Mouse (Mus musculus): ENCODE results near the gene Rbfox1. TPM values are rescaled to one million over a fixed set of nuclear protein-coding genes. Genes with fewer than 3 reads are reported as not detected.

Rbfox1 gene
- total RNA-seq, 2 experiments from 2014 or later: 323 to 338 TPM

GRCm38 (mm10) chr16:7036988-7037387, 1151.8 kb downstream of the Rbfox1 start:
- DNase-seq (ENCODE audit: low spot score in 2 of 2): no peak
- intact Hi-C loops (cut with DNase I): no loop called here

GRCm38 (mm10) chr16:7038639-7039260, 1153.6 kb downstream of the Rbfox1 start:
- DNase-seq (ENCODE audit: low spot score in 2 of 2): no peak
- intact Hi-C loops (cut with DNase I): no loop called here

GRCm38 (mm10) chr16:7039404-7040367, 1154.5 kb downstream of the Rbfox1 start:
- no peak for DNase-seq (ENCODE audit: low spot score in 2 of 2)
- intact Hi-C loops (cut with DNase I): no loop called here

- DNase-seq (ENCODE audit: low spot score in 2 of 2): no peak
- intact Hi-C loops (cut with DNase I): no loop called here
Observed at GRCm38 (mm10) chr16:7040691-7041090, 1155.5 kb downstream of the Rbfox1 start.

- no peak for DNase-seq (ENCODE audit: low spot score in 2 of 2)
- intact Hi-C loops (cut with DNase I): no loop called here
Observed at GRCm38 (mm10) chr16:7047421-7047820, 1162.3 kb downstream of the Rbfox1 start.

GRCm38 (mm10) chr16:7049162-7049971, 1164.2 kb downstream of the Rbfox1 start:
- no peak for DNase-seq (ENCODE audit: low spot score in 2 of 2)
- intact Hi-C loops (cut with DNase I): no loop called here

GRCm38 (mm10) chr16:7050945-7051344, 1165.8 kb downstream of the Rbfox1 start:
- no peak for DNase-seq (ENCODE audit: low spot score in 2 of 2)
- intact Hi-C loops (cut with DNase I): loop anchor here (10.0 kb wide), 1 partner anchor 224 kb away; no protein-coding TSS in a partner anchor

GRCm38 (mm10) chr16:7051991-7052390, 1166.8 kb downstream of the Rbfox1 start:
- intact Hi-C loops (cut with DNase I): loop anchor here (10.0 kb wide), 1 partner anchor 223 kb away; no protein-coding TSS in a partner anchor
- DNase-seq (ENCODE audit: low spot score in 2 of 2): no peak

GRCm38 (mm10) chr16:7052408-7052807, 1167.3 kb downstream of the Rbfox1 start:
- intact Hi-C loops (cut with DNase I): loop anchor here (10.0 kb wide), 1 partner anchor 222 kb away; no protein-coding TSS in a partner anchor
- DNase-seq (ENCODE audit: low spot score in 2 of 2): no peak

GRCm38 (mm10) chr16:7057789-7058188, 1172.6 kb downstream of the Rbfox1 start:
- no peak for DNase-seq (ENCODE audit: low spot score in 2 of 2)
- intact Hi-C loops (cut with DNase I): loop anchor here (10.0 kb wide), 1 partner anchor 217 kb away; no protein-coding TSS in a partner anchor

GRCm38 (mm10) chr16:7058556-7058955, 1173.4 kb downstream of the Rbfox1 start:
- intact Hi-C loops (cut with DNase I): loop anchor here (10.0 kb wide), 1 partner anchor 216 kb away; no protein-coding TSS in a partner anchor
- DNase-seq (ENCODE audit: low spot score in 2 of 2): no peak

GRCm38 (mm10) chr16:7059596-7059995, 1174.4 kb downstream of the Rbfox1 start:
- intact Hi-C loops (cut with DNase I): loop anchor here (10.0 kb wide), 1 partner anchor 215 kb away; no protein-coding TSS in a partner anchor
- no peak for DNase-seq (ENCODE audit: low spot score in 2 of 2)

- intact Hi-C loops (cut with DNase I): no loop called here
- no peak for DNase-seq (ENCODE audit: low spot score in 2 of 2)
Observed at GRCm38 (mm10) chr16:7060864-7061263, 1175.7 kb downstream of the Rbfox1 start.

- intact Hi-C loops (cut with DNase I): no loop called here
Observed at GRCm38 (mm10) chr16:7062512-7062911, 1177.4 kb downstream of the Rbfox1 start.

GRCm38 (mm10) chr16:7067109-7067508, 1182.0 kb downstream of the Rbfox1 start:
- intact Hi-C loops (cut with DNase I): no loop called here
- DNase-seq (ENCODE audit: low spot score in 2 of 2): no peak

More at GRCm38 (mm10) chr16:7062512-7062911, 1177.4 kb downstream of the Rbfox1 start:
- DNase-seq (ENCODE audit: low spot score in 2 of 2): no peak

- intact Hi-C loops (cut with DNase I): no loop called here
- no peak for DNase-seq (ENCODE audit: low spot score in 2 of 2)
Observed at GRCm38 (mm10) chr16:7069599-7069998, 1184.4 kb downstream of the Rbfox1 start.

- intact Hi-C loops (cut with DNase I): no loop called here
- no peak for DNase-seq (ENCODE audit: low spot score in 2 of 2)
Observed at GRCm38 (mm10) chr16:7074786-7075185, 1189.6 kb downstream of the Rbfox1 start.

- intact Hi-C loops (cut with DNase I): no loop called here
- DNase-seq (ENCODE audit: low spot score in 2 of 2): no peak
Observed at GRCm38 (mm10) chr16:7075749-7076148, 1190.6 kb downstream of the Rbfox1 start.

- no peak for DNase-seq (ENCODE audit: low spot score in 2 of 2)
- intact Hi-C loops (cut with DNase I): no loop called here
Observed at GRCm38 (mm10) chr16:7076305-7076704, 1191.2 kb downstream of the Rbfox1 start.

GRCm38 (mm10) chr16:7076707-7077106, 1191.6 kb downstream of the Rbfox1 start:
- intact Hi-C loops (cut with DNase I): no loop called here
- DNase-seq (ENCODE audit: low spot score in 2 of 2): no peak

Data from left cerebral cortex, postnatal 36 days (tissue).